Mouse (Mus musculus) heart, adult 2 months (tissue): ENCODE data around the gene Actl6b. TPM values are rescaled to one million over a fixed set of nuclear protein-coding genes. Genes with fewer than 3 reads are reported as not detected.
A peak's percentile ranks its signal among the peaks of the same experiment; 100 is the strongest.

Source experiments
- DNase-seq, 2 experiments: peaks; one replicate each; pipeline ENCODE4 v3.0.0; 2021
- H3K27ac ChIP-seq: fragments of 200-600 bp; 2 replicates; pipeline ENCODE4 v1.8.1; 2022
- H3K27me3 ChIP-seq: fragments of 200-500 bp; 2 replicates; pipeline ENCODE4 v1.6.1; 2012; ENCODE audit warnings: mild to moderate bottlenecking, low read length, inconsistent platforms, mixed read lengths; ENCODE audit not compliant: control insufficient read depth, insufficient read depth
- H3K36me3 ChIP-seq: fragments of 200-500 bp; 2 replicates; pipeline ENCODE4 v1.6.1; 2012; ENCODE audit warnings: low read length, inconsistent platforms; ENCODE audit not compliant: control insufficient read depth, insufficient read depth
- H3K4me1 ChIP-seq: fragments of 200-500 bp; 2 replicates; pipeline ENCODE4 v1.6.1; 2011; ENCODE audit warnings: low read length; ENCODE audit not compliant: control insufficient read depth, insufficient read depth
- H3K4me3 ChIP-seq: fragments of 200-600 bp; 2 replicates; pipeline ENCODE4 v1.8.1; 2022
- H3K79me2 ChIP-seq: fragments of 200-500 bp; replicated peaks from 2 replicates; pipeline ENCODE4 v1.6.1; 2012; ENCODE audit warnings: mild to moderate bottlenecking, inconsistent platforms, low read length, moderate library complexity, mixed read lengths; ENCODE audit not compliant: control insufficient read depth, insufficient read depth
- H3K9ac ChIP-seq: fragments of 200-500 bp; 2 replicates; pipeline ENCODE4 v1.6.1; 2012; ENCODE audit warnings: low read depth, mild to moderate bottlenecking, control low read depth, inconsistent platforms, low read length, mixed read lengths
- CTCF ChIP-seq: fragments of 200-600 bp; IDR thresholded peaks from 2 replicates; pipeline ENCODE4 v1.8.1; 2022; ENCODE audit warnings: antibody characterized with exemption, mild to moderate bottlenecking, moderate library complexity
- EP300 ChIP-seq: fragments of 200-500 bp; IDR thresholded peaks from 2 replicates; pipeline ENCODE4 v1.6.1; 2011; ENCODE audit warnings: low read depth, low read length, control low read depth; ENCODE audit not compliant: insufficient read depth
- POLR2A ChIP-seq: fragments of 200-500 bp; IDR thresholded peaks from 2 replicates; pipeline ENCODE4 v1.6.1; 2011; ENCODE audit warnings: mild to moderate bottlenecking, low read depth, low read length, control low read depth; ENCODE audit not compliant: insufficient read depth
- WGBS: fragments of 180-500 bp; shearing (Covaris S2); methylation state at CpG from one replicate; pipeline ENCODE4 v1.1.7; 2018; 5-methylcytosine and 5-hydroxymethylcytosine counted together
- intact Hi-C: fragments of 180-260 bp; cut with DNase I; formaldehyde crosslinking; loops from one replicate; pipeline ENCODE4 v1.15.1; 2025
- polyA plus RNA-seq: library from polyadenylated mRNA; depleted of rRNA; stranded (reverse); fragments of >200 nt; gene quantifications from 2 replicates; pipeline ENCODE4 v1.2.3, GENCODE M21; 2012
- total RNA-seq, 2 experiments: library from RNA; stranded (reverse); gene quantifications; 2 replicates each; pipeline ENCODE4 v1.2.3; 2021

The Actl6b gene
- total and polyA plus RNA-seq, 3 experiments: not detected

GRCm38 (mm10) chr5:137597625-137598024, 44.3 kb downstream of the Actl6b start:
- Histone ChIP-seq H3K4me3 (no peak overlapping the region), H3K9ac (no peak overlapping the region), H3K79me2 (no peaks in the 10 kb centered on the region; the same call in 1 of the 2 replicates), H3K27me3 (no peaks in the 10 kb centered on the region), H3K4me1 (peaks cover 9% of the 10 kb centered on the region), H3K27ac (no peak overlapping the region), H3K36me3 (no peaks in the 10 kb centered on the region)
- DNase-seq: no peak
- WGBS: 88% methylated on average over 6 of the region's 6 CpGs
- TF ChIP-seq POLR2A (no peak), EP300 (no peak), CTCF (no peak)
- intact Hi-C loops: no loop called here

DNA sequence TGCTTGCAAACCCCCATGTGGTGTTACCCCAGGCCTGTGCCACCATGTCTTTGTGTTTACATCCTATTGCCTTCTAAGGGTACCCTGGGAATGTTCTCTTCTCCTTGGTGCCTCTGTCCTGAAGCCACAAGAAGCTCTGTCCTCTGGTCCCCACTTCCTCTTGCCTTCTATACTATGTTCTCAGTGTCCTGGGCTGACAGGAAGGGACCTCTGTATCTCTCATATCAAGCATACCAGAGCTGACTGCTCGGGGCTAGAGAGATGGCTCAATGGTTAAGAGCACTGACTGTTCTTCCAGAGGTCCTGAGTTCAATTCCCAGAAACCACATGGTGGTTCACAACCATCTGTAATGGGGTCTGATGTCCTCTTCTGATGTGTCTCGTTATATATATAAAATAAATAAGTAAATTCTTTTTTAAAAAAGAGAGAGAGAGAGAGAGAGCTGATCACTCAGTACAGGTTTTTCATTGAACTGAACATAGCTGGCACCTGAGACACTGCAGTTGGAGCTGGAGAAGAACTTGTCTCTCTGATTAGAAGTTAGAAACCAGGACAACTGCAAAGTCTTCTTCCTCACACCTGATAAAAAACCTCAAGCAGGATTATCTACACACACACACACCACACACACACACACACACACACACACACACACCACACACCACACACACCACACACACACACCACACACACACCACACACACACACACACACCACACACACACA, 44.9 kb downstream of the Actl6b start:
- TF ChIP-seq POLR2A: no peak
- no peak for TF ChIP-seq CTCF
- no peak for TF ChIP-seq EP300
- no peak for DNase-seq
- intact Hi-C loops: no loop called here
- no peak overlapping the region for H3K27ac ChIP-seq
- 63% methylated on average over 2 of the region's 2 CpGs for WGBS
- H3K4me1 ChIP-seq: peaks cover 9% of the 10 kb centered on the region
- no peaks in the 10 kb centered on the region for H3K27me3 ChIP-seq
- H3K36me3 ChIP-seq: no peaks in the 10 kb centered on the region
- no peak overlapping the region for H3K4me3 ChIP-seq
- H3K9ac ChIP-seq: no peak overlapping the region
- H3K79me2 ChIP-seq: no peaks in the 10 kb centered on the region; the same call in 1 of the 2 replicates

GRCm38 (mm10) chr5:137599600-137599999, 46.3 kb downstream of the Actl6b start:
- 42% methylated on average over 9 of the region's 9 CpGs for WGBS
- H3K4me3 ChIP-seq: peak overlapping the region; percentile 60
- peak overlapping the region; percentile 82 for H3K9ac ChIP-seq
- TF ChIP-seq CTCF (no peak), POLR2A (no peak), EP300 (no peak)
- H3K36me3 ChIP-seq: no peaks in the 10 kb centered on the region
- no peaks in the 10 kb centered on the region for H3K27me3 ChIP-seq
- H3K4me1 ChIP-seq: peaks cover 9% of the 10 kb centered on the region
- DNase-seq: no peak
- H3K79me2 ChIP-seq: no peaks in the 10 kb centered on the region; the same call in 1 of the 2 replicates
- intact Hi-C loops: no loop called here
- peak overlapping the region; percentile 99; the same call in 1 of the 2 replicates for H3K27ac ChIP-seq

- H3K27me3 ChIP-seq: no peaks in the 10 kb centered on the region
- H3K4me3 ChIP-seq: peak overlapping the region; percentile 60
- TF ChIP-seq CTCF: no peak
- no peak for TF ChIP-seq POLR2A
- no peak for TF ChIP-seq EP300
- peak overlapping the region; percentile 82 for H3K9ac ChIP-seq
- peak overlapping the region; percentile 99 for H3K27ac ChIP-seq
- peaks cover 9% of the 10 kb centered on the region for H3K4me1 ChIP-seq
- H3K79me2 ChIP-seq: no peaks in the 10 kb centered on the region; the same call in 1 of the 2 replicates
- WGBS: 1% methylated on average over 19 of the region's 19 CpGs
- intact Hi-C loops: loop anchor here (5.0 kb wide), 1 partner anchor 52 kb away; no protein-coding TSS in a partner anchor
- DNase-seq: no peak
- no peaks in the 10 kb centered on the region for H3K36me3 ChIP-seq
These were observed 46.9 kb downstream of the Actl6b start for GRCm38 (mm10) chr5:137600281-137600618.

DNA sequence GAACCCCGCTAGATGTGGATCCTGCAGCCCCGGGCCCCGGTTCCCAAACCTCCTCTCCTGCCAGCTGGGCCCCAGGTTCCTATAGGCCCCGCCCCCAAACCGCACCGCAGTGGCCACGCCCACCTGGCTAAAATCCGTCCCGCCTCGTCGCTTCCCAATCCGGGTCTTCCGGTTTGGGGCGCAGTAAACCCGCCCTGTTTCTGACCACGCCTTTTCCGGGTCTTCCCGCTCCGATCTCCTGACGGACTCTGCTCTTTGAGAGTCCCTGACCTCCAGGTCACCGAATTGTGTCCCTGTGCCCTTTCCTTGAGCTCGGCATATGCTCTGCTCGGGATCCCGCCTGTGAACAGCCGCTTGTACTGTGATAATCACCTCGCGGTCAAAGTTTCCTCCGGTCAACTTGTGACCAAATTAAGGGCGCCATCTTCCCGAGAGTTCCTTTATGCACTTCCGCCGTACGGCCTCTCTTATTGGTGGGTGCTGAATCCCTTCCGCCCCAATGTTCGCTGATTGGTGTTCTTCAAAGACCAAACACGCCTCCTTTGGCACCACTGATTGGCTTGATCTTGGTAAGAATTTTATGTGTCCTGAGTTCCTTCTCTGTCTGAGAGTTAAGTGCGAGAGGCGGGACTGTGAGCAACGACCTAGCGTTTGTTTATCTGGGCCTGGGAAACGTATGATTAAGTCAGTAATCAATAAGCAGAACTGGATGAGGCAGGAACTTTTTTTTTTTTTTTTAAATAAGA, 47.5 kb downstream of the Actl6b start, which contains the start of gene Mospd3:
Gene Mospd3 (minus strand): TSS at position 440 of the 746 bp plus-strand sequence.
- TF ChIP-seq POLR2A (peak; percentile 95), CTCF (no peak), EP300 (peak; percentile 28; the same call in 1 of the 2 replicates)
- H3K36me3 ChIP-seq: no peaks in the 10 kb centered on the region
- peak within 1 kb of the TSS; percentile 99 for H3K27ac ChIP-seq
- H3K27me3 ChIP-seq: no peaks in the 10 kb centered on the region
- no peaks in the 10 kb centered on the region; the same call in 1 of the 2 replicates for H3K79me2 ChIP-seq
- under 1% methylated on average over 41 of the region's 41 CpGs for WGBS
- H3K9ac ChIP-seq: peak within 1 kb of the TSS; percentile 83
- peak; percentile 97 for DNase-seq
- peak within 1 kb of the TSS; percentile 60 for H3K4me3 ChIP-seq
- peaks cover 9% of the 10 kb centered on the region for H3K4me1 ChIP-seq
- intact Hi-C loops: loop anchor here (1.0 to 5.0 kb wide), 2 partner anchors 28 to 52 kb away; no protein-coding TSS in a partner anchor
